Mouse (Mus musculus) adrenal gland, adult 18-20 months (tissue): ENCODE measurements at regions not wholly inside any gene's neighbourhood (a gene's known extent, or its start where the extent isn't known, plus 50 kb on each side); places are given as distances from the start of the nearest gene placed in this dataset.
"Not testable (repeated sequence)": the region's sequence is repeated elsewhere in the genome, so short reads cannot be mapped to it uniquely, and the experiment has no call there.

Experiments
- DNase-seq, 2 experiments: peaks; one replicate each; pipeline ENCODE4 v3.0.0; 2021 to 2022; ENCODE audit warnings: low spot score in 2 of 2

GRCm38 (mm10) chr2:116444163-116444562, 378.5 kb upstream of the Meis2 start:
- no peak for DNase-seq

DNA sequence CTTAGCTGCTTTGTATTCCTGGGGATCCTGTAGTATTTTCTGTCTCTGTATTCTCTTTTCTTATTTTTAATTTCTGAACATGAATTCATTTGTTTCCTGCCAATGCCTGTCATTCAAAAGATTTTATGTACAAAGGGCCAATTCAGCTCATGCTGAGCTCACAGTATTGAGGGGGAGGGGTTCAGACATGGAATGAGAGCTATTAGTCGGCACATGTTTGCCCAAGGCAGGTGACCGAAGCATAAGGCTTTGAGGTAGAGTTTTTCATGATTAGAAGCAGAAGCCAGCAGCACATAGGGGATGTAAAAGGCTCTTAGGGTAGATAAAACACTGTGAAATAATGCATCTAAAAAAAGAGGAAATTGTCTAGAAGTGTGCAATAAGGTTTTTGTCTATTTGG, 374.6 kb upstream of the Meis2 start:
- no peak for DNase-seq

DNA sequence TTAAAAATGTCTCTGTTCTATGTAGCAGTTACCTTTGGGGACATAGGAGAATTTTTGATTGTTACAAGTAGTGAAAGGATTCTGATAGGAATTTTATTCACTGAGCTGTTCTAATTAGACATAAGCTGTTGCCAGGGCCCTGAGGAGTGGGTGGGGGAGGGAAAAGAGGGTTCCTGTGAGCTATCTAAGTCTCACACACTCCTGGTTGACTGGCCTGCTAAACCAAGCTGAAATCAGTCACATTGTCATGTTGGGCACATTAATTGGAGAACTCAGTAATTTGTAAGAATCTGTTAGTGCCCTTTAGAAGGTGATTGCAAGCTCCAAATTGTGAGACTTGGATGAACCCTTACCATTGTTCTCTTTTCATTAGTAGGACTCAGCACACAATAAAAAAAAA, 367.8 kb upstream of the Meis2 start:
- DNase-seq, result no peak

- no peak for DNase-seq
Observed at GRCm38 (mm10) chr2:116424131-116424530, 358.5 kb upstream of the Meis2 start.

DNA sequence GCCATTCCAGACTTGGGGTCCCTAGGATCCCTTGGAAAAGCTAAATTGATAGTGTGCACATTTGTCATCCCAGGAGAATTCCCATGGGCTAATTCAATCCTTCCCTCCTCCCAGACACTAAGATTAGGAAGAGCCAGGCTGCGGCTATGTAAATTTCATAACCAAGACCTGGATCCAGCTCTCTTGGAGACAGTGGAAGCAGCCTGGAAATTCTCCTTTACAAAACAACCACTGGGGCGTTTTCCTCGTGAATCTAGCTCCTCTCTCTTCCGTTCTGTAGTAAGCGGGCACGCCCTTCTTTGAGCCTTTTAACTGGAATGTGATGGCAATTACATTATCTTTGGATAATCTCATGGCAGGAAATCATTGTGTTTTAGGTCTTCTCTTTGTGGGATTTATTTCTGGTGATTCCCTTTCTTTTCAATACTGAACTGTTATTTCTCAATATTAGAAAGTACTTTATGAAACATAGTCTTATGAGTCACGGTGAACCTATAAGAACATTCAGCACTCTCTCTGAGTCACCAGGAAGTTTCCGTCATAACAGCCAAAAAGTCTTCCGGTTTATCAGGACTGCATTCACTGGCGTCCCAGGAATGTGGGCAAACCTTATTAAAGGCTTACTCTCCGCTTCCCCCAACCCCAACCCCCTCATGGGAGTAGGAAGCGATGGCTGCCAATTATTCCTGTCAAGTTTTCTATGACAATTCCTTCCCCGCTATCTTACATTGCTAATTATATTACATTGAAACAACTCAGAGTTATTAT, 352.0 kb upstream of the Meis2 start:
- DNase-seq, result no peak

DNA sequence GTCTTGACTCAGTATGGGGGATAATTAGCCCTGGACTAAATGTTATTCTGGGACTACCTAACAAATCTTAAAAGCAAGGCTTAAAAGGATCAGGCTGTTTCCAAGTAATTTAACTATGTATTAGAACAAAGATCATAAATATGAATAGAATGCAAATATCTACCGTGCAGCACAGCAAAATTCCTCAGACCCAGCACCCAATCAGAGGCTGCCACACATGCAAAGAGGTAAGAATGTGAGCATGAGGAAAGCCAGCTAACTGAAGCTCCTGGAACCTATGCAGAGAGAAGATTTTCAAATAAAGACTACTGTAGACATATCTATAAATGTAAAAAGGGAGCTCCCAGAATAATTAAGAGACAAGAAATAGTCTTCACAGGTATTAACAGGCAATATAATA, 350.1 kb upstream of the Meis2 start:
- no peak for DNase-seq

GRCm38 (mm10) chr2:116402113-116402512, 336.5 kb upstream of the Meis2 start:
- DNase-seq, result no peak

DNA sequence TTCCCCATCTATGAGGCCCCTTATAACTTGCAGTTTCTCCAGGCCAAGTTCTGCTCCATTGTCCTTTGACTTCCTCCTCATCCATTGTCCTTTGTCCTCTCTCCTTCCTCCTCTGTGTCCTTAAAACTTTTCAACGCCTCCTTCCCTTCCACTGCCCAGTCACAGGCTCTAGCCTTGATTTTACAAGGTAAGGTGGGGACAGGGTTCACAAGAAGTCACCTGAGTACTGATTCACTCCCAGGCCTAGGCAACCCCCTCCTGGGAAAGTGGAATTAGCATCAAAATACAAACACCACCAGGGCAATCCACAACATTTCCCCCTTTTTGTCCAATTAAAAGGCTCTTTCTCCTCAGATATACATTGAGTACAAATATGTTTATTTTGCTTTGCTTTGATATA, 334.3 kb upstream of the Meis2 start:
- DNase-seq, result no peak

GRCm38 (mm10) chr2:116368811-116369210, 303.2 kb upstream of the Meis2 start:
- no peak for DNase-seq

DNA sequence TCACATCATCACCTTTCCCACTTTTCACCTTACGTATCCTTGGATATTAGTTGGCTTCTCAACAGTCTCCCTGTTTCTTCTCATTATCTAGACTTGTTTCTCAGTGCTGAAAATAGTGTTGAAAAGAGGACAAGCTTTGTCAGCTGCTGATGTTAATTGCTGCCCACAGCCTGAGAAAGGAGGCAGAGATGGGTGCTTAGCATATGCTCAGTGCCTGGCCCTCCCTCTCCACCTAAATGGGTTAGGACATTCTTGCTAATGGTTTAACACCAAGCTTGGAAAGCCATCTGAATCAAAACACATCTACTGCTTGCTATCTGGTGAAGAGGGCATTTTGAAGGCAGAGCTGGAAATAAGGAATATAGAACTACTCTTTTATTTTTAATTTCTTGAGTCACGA, 298.5 kb upstream of the Meis2 start:
- DNase-seq, result no peak

- DNase-seq, result no peak
Observed at GRCm38 (mm10) chr2:116358145-116358544, 292.5 kb upstream of the Meis2 start.

DNA sequence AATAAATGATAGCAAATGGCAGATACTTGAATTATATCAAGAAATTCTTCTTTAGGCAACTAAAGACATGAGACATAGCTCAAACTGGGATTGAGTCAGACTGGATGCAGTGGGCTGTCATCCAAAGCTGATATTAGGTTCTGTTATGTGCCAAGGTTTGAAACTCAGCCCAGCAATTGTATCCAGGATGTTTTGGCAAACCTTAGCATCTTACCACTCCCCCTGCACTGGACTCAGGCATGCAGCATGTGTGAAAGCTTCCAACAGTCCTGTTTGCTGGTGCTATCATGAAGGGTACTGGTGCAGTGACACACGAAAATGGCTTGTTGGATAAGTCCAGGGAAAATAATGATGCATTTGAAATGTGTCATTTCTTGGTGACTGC, 282.9 kb upstream of the Meis2 start:
- no peak for DNase-seq

DNA sequence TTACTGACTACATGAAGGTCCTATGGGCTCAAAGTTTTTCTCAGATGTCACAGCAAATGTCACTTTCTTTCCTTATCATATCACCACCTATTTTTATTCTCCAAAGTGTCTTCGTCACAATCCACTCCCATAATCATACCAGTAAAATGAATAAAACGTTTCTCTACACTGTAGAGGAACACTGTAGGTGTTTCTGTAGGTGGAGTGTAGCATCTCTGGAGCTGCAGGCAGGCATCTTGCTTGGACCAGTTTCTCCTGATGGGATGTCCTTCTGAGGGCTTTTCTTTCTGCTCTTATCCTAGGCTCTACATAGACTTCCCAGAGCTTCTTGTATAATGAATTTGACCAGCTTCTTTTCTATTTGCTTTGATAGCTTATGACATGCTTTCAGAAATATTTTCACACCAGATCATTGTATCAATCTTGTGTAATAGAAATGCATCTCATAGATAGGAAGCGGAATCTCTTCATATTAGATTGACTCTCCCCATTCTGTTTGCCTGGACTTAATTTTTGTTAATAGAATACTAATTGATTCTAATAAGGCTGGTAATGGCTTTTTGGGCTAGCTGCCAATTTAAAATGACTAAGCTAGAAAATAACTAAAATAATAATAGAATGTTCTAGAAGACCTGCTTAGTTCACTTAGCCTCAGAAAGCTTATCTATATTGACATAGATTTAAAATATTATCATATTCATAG, 282.3 kb upstream of the Meis2 start:
- no peak for DNase-seq

DNA sequence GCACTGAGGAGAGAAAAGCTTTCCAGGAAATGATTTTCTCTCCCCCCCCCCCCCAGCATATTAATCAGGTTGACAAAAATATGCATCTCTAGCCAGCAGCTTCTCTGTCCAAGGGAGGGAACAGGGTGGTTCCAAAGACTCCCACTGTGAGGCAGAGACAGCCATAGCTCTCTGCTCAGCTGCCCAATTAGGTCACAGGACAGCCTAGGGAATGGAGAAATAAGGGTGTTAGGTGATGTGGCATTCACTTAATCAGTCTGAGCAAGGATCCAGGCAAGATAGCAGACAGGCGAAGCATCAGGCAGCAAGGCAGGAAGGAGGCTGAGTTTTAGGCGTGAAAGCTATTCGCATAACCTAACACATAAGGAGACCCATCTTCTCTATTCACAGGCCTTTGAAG, 266.2 kb upstream of the Meis2 start:
- DNase-seq, result no peak

DNA sequence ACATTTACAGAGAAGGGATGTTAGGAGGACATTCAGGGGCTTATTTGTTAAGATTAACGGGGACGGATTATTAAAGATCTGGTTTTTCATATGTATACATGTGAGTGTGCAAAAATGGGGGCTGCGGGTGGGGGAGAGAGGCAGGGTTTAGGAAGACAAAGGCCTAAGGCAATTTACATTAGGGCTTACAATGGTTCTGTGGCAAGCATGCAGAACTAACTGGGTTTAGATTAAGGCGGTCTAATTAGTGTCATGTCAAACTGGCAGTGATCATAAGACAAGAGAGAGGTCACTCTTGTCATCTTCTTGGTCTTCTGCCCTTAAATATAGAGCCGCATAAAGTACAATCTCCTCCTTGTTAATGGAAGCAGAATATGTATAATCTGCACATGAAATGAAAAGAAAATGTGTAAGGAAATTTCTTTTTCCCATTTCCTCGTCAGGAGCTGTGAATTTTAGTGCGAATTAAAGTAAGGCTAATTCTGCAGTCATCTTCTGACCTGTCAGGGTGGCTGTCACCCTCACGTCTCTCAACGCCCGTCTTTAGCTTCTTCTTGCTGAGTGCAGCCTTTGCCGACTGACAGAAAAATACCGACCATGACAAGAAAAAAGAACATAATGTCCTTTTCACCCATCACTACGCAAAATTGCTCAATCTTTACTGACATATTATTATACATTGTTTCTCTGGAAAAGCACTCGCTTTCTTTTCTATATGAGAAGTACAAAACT, 256.6 kb upstream of the Meis2 start:
- DNase-seq, result no peak

GRCm38 (mm10) chr2:116299551-116299950, 233.9 kb upstream of the Meis2 start:
- no peak for DNase-seq

DNA sequence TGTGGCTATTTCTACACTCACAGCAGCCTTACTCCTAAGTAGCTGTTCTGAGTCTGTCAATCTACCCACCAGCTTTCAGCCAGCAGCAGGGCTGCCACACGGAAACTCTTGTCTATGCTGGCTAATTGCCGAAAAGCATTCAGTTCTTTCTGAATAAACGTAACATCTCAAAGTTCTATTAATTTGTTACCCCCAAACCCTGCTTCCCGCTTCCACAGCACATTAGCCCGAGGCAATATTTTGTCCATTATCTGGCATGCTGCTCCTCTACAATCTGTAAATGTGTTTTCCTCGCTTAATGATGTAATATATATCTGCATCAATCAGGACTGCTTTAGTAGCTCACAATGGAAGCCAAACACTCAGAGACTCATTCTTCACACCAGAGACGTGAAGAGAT, 224.2 kb upstream of the Meis2 start:
- DNase-seq, result no peak

- not testable (repeated sequence) for DNase-seq
Observed at GRCm38 (mm10) chr2:116243191-116243590, 177.6 kb upstream of the Meis2 start.

DNA sequence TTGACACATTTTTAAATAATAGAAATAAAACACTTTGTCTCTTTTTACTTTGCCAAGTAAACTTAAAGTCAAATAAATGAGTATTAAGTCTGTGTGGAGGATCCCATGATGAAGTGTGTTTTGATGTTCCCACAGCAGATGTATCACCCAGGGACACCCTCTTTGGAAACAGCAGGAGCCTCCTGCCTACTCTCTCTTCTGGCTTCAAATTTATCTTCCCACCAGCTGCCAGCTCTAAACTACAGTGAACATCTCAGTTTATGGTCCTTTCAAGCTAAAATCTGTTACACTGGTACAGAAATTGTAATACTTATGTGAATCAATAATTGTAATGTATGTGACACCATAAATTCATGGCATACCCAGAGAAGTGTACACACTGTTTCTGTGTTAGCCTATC, 171.1 kb upstream of the Meis2 start:
- DNase-seq, result no peak

GRCm38 (mm10) chr2:116232793-116233192, 167.2 kb upstream of the Meis2 start:
- no peak for DNase-seq

- peak; percentile 15 to 32 for DNase-seq
Observed at GRCm38 (mm10) chr2:116216418-116216817, 150.8 kb upstream of the Meis2 start.
